Mouse (Mus musculus) T-helper 2 cell (primary cell): ENCODE results near the gene Etl4.

ENCODE experiments used
- in situ Hi-C: fragments of 300-600 bp; cut with MboI, MseI; formaldehyde crosslinking; loops from one replicate; pipeline ENCODE4 v1.15.1; 2025; ENCODE audit warnings: high pct_unique_total_duplicates

Etl4 gene

DNA sequence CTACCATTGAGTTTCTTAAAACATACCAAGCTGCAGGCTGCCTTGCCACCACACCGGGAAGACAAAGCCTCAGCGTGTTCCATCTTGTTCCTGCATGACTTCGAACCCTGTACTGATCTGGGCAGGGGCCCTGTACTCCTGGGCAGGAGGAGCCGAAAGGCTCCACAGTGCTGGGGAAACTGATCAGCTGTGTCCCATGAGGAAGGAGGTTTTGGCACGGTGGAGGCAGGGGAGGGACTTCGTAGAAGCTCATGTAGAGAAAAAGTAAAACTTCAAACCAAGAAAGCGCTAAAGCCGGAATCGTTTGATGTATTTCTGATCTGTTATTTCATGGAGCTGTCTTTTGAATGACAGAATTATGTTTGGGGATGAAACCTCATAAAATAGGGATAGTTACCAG, 651.0 kb downstream of the Etl4 start:
- in situ Hi-C loops = no loop called here

DNA sequence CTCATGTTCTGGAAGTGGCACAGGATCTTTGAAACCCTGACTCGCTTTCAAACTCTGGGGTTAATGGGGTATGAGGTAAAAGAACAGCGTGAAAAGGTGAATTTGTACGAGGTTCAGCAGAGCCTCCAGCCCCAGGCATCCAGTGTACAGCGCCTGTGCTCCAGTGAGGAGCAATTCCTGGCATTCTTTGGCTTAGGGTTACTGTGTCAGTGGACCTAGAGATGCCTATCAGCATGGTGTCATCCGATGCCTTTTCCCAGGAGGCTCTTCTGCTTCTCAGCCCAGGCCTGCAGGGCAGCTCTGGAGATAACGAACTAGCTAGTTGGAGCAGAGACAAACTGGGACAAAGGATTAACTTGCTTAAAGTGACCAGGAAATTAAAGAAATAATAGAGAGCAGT, 653.5 kb downstream of the Etl4 start:
- in situ Hi-C loops = no loop called here

DNA sequence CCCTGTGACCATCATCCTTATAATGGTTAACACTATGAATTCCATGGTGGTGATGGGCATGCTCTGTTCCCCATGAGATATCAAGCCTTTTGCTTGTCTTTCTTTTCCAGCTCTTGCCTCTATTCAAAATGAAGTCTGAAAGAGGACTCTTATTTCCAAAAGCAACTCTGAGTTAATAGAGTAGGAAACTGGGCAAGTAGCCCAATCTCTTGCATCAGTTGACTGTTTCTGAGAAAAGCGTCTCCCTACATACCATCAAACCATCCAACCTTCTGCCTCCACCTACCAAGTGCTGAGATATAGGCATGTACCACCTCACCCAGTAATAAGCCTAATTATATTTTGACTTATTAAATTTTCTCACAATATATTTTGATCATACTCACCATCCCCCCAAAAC, 658.9 kb downstream of the Etl4 start:
- in situ Hi-C loops = no loop called here

DNA sequence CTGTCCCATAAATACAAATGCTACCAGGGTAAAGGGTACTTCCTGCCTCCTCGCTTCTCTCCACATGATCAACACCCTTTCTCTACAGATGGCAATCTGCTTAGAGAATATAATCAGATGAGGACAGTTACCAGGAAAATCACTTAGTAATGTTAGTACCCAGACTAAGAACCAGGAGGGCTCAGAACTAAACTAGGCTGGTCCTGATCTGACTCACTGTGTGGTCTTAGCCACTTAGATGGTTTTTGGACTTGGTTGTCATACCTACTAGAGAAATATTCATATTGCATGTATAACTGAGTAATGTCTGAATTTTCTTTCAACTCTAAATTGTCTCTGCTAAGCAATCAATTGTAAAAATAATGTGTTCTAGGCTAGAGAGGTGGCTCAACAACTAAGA, 662.4 kb downstream of the Etl4 start:
- in situ Hi-C loops = no loop called here

DNA sequence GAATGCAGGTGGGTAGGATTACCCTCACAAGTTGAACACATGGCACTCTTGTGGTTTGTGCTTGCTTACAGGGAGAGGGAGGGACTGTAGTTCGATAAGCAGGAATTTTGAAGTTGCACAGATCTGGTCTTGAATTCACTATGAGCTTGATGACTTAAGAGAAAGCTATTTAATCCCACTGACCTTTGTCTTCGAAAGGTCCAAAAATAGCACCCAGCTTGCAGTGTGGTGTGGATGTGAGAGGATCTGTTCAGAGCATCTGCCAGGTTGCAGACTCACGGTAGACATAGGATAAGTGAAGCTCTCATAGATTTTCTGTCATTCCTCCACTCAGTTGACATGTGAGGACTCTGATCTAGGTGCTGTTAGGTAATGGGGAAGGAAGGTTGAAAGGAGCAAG, 670.8 kb downstream of the Etl4 start:
- in situ Hi-C loops = no loop called here

DNA sequence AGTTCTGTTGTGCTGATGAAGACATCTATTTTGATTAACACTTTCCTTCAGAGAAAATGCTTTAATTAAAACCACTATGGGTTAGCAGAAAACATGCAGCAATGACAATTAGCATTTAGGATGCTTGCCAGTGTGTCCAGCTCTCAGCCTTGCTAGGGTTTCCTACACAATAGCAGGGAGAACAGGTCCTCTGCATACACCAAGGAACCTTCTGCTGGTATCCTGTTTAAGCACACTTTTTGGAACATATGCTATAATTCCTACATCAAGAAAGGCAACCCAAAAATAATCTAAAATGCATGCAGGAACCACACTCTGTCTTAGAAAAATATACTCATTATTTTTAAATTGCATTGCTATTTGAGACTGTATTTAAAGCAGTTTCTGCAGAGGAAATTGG, 673.5 kb downstream of the Etl4 start:
- in situ Hi-C loops = no loop called here

DNA sequence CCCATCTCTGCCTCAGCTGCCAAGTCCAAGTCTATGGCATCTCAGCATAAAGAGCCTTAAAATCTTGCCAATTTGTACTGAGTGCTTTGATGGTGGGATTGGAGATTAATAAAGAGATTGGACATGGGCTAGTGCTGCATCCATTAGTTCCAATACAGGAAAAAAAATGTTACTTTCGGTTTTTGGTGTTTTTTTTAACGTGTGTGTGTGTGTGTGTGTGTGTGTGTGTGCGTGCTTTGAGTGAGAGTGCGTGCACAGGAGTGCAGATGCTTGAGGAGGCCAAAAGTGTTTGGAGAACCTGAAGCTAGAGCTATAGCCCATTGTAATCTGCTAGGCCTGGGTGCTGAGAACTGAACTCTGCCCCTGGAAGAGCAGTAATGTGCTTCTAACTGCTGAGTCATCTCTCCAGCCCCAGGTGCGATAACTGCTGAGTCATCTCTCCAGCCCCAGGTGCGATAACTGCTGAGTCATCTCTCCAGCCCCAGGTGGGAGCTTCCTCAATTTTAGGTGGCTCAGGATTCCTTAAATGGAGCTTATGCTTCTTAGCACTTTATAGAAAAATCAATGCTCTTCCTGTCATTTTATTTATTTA, 674.1 kb downstream of the Etl4 start:
- in situ Hi-C loops = no loop called here

DNA sequence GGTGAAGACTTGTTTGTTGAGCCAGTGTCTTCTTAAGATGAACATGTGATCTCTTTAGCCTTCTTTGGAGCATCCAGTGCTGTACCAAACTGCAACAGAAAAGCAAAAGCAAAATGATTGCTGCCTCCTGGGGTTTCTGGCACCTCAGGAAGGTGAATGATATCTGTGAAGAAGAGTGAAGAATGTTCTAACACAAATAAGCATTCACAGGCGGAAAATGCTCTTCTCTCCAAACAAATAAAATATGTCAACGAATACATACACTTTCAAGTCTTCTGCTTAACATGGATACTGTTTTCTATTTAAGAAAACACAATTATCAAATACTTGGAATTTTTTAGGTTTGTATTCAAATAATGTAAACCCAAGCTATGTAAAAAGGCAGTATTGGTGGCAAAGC, 678.3 kb downstream of the Etl4 start:
- in situ Hi-C loops = no loop called here

DNA sequence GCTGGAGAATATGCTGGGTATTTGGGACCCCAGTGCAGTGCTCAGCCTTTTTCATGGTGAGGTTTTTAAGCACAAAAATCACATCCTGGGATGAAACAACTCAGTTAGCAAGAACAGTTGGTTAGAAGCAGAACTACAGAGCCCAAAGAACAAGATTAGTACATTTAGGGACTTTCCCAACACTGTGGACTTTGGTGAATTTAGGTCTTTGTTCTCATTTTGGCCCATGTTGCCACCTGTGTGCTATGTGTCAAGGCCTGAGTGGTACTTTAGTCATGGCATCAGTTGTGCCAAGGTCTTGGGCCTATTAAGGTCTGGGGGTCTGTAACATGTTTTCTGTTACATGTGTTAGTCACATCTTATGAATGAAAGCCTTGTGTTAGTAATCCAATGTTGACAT, 679.1 kb downstream of the Etl4 start:
- in situ Hi-C loops = no loop called here

DNA sequence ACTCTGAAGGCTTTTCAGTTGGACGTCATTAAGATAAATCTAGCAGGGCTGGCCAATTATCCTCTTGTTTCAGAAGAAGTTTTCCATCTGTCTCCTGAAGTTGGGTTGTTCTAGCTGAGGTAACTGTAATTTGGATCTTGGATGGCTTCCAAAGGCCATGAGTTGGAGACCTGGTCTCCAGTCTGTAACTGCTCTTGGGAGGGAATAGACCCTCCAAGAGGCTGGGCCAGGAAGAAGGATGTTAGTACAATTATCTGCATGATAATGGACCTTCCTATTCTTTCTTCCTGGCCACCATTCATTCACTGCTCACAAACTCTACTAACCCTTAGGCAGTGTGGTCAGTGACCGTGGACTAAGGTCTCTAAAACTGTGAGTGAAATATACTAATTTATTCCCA, 684.5 kb downstream of the Etl4 start:
- in situ Hi-C loops = no loop called here

DNA sequence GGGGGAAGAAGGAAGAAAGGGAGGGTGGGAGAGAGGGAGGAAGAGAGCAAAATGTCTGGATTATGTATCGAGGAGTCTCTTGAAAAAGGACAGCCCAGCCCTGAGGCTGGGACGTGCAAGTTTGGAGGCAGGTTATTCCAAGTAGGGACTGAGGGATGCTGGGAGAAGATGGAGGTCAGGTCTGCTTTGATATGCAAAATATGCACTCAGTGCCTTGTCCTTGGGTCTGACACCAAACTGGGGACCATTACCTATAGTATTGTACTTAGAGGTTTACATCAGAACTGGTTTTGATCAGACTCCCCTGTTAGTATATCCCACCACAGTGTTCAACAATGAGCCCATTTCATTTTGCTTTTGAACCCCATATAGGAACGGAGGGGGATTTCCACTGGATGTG, 685.4 kb downstream of the Etl4 start:
- in situ Hi-C loops = no loop called here

DNA sequence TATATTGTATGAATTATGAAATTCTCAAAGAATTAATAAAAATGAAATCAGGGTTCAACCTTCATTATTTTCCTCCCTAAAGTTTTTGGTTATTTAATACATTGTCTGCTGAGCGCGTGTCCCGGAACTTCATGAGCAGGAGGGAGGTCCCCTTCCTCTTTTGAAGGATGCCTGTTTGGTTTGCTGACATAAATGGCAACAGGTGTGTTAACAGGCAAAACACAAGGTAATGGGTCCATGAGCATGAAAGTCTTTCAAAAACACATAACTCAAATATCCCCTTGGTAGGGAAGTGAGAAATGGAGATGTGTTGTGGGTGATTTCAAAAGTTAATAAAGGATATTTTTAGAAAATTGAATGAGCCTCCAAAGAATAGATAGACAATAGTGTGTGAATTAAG, 687.0 kb downstream of the Etl4 start:
- in situ Hi-C loops = no loop called here

DNA sequence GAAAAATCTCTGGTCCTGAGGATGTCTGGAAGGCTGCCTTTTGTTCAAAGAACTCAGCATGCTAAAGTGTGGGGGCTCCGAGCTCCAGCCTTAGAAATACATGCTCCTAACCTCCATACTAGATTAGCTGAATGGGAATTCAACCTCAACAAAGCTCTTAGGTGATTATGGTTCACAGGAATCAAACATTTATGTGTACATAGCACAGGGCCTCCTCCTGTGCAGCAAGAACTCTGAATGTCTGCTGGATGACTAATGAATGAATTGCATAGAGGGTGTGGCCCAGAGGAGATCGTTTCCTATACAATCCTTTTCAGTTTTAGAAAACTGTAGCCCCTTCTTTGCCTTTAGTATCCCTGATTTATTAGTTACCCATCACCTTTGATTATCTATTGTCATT, 687.6 kb downstream of the Etl4 start:
- in situ Hi-C loops = no loop called here

DNA sequence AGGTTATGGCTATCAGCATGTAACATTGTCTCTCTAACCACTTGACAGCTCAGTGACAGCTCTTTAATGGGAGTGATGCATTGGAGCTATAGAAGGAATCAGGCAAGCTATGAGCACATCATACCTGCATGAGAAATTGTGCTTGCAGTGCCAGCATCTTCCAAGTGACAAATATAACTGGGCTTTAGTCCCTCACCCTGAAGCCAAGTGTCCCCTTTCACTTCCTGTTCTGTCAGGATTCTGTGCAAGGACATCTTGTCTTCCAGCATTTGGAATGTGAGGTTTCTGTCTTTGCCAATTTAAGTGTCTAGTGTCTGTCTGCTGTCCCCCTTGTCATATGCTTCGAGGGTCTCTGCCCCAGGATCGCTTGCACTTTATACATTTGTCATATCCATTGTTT, 693.1 kb downstream of the Etl4 start:
- in situ Hi-C loops = no loop called here

DNA sequence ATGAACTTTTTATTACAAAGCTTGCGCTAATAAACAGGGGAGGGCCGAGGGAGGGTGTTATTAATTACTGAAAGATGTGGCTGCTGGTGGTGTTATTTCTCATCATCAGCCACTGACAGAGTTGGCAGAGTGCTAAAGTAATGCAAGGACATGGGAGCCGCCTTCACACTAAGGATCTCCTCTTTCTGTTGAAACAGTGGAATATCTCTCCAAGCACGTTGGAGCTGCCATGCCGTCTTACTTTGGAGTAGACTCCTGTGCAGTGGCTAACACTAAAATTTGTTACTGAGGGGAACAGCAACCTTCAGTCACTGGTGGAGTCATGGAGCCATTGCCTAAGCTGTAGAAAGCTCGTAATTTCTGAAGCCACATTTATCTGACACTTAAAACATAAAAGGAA, 694.0 kb downstream of the Etl4 start:
- in situ Hi-C loops = no loop called here

DNA sequence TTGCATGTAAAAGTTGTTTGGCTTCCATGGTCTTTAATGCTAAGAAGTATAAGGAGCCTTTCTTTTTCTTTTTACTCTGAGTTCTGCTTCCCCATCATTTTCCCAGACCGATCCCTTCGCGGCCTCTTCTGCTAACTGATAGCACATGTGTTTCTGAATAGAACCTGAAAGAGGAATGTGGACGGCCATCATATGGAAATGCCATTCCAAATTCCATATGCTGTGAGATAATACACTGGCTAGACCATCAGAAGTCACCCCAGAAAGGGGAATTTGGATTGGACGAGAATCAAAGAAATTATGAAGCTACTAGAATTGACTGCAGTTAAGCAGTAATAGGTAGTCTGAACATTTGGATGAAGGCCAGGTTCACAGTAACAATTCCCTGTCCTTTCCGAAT, 694.4 kb downstream of the Etl4 start:
- in situ Hi-C loops = no loop called here

DNA sequence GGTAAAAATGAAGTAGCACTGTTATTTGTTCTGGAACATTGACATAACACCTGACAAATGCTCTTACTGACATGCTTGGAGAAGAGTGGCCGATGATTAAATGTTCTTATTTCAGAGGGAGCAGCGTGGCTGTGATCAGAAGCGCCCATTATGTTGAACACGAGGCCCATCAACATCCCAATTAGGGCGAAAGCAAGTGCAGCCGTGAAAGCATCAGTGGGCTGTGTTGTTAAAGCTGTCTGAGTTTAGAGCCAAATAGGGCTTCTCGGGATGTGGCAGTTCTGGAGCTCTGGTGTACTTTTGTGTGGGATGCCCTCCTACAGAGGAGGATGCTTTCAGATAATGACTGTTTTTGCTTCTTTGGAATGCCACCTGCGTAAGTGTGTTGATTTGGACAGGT, 699.6 kb downstream of the Etl4 start:
- in situ Hi-C loops = no loop called here

DNA sequence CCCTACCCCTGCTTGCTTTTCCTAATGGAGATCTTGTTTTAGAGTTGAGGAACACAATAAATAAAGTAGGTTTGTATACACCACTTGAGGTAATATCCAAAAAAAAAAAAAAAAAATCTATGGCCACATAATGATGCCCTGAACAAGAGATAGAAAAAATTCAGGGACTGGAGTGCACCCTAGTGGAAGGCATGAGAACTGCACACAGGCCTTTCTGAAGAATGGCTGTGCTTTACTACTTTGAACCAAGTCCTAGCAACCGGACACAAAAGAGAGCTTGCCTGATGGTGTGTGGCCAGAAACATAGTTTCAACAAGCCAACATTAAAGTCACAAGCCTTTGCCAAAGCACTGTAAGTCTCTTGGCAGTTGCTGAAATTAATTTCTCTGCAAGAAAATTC, 706.4 kb downstream of the Etl4 start:
- in situ Hi-C loops = no loop called here

DNA sequence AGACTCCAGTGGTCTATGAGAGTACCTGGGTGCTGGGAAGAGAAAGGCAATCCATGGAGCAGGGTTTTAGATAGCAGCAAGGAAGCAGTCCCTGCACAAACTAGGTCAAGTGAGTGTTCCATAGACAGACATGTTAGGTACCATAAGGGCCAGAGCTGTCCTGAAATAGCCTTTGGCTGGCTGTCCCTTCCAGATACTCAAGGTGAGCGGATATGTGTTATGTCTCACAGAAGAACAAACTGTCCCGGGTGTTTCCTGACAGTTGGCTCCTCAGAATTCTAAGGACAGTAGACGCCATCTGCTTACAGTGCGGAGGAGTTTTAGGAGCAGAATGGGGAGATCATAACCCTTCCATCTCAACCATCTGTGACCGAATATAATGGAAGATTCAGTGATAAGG, 708.8 kb downstream of the Etl4 start:
- in situ Hi-C loops = no loop called here

DNA sequence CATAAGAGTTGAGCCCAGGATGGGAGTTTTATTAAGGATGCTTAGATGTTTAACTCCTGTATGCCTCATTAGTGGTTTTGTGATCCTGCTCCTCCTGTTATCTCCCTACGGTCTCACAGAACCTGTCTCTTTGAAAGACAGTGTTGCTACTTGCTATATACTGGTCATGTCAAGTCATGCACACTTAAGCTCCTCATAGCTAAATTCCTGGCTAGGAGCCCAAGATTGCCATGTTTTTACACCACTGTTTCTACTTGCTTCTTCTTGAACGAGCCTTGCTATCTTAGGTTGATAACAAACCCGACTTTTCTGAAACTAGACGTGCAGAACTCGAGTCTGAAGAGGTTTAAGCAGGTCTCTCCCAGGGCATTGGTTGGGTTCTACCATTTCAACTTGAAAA, 710.3 kb downstream of the Etl4 start:
- in situ Hi-C loops = no loop called here

DNA sequence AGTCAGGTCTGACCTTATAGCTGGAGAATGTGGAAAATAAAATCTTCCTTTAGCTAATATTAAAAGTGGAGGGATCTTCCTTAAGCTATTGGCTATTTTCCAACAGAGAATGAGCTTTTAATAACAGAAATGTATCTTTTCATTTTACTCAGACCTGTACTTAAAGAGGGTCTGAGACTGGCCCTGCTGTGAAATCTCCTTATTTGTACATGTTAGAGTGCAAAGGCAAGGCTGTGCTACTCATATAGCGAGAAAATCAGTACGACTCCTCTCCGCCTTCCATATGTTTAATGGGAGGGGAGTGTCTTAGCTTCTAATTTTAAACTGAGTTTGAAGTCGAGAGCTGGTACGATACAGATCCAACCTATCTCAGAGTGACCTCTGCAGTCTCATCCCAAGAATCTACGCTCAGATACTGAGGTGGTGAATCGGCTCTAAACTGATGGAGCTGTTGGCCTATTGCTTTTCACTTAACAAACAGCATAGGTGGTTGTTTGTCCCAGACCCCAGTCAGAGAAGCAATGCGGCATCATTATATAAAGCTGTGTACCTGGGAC, 719.7 kb downstream of the Etl4 start:
- in situ Hi-C loops = no loop called here

DNA sequence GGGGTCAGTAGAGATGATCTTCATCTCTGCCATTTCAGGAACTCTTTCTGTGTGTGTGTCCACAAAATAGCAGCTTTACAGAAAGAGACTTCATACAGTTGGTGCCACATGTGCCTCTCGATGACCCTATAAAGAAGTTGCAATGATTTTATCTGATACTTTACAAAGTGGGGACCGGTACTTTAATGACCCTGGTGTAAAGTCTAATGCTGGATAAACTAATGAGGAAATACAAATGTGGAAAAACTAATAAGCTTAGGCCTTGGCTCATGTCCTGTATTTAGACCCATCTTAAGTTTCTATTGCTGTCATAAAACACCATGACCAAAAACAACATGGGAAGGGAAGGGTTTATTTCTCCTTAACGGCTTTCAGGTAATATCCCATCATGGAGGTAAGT, 729.0 kb downstream of the Etl4 start:
- in situ Hi-C loops = no loop called here

DNA sequence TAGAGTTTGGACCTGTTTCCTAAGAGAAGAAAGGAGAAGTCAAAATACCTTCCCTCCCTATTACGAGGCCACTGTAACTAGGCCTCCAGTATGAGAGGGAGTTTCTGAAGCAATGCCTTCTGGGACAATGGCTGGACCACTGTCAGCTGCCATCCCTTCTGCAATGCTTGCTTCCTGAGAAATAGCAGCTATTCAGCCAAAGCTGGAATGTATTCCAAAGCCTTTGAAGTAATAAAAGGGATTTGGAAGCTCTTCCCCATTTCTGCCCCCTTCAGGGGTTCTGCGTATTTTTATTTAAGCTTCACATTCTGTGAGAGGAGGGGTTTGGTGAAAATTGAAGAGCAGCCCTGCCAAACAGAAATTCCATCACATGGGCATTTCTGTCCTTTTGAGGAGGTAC, 730.1 kb downstream of the Etl4 start:
- in situ Hi-C loops = no loop called here

DNA sequence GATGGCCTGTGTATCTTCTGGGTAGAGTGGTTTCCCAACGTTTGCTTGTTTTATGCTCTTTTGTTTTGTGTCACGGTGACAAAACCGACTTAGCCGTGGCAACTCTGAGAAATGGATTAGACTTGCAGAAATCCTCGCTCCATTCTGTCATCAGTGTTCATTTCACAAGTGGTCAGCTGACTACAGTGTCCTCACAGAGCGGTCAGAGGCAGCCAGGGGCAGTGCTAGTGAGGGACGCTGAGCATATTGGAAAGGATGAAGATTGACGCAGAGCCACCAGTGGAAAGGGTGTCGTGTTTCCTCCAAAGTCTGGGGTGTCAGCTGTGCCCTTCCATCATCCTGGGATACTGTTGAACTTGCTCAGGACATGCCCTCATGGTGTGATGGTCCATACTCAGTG, 733.2 kb downstream of the Etl4 start:
- in situ Hi-C loops = no loop called here
